Mouse (Mus musculus): ENCODE measurements around the gene Snx11. TPM values are rescaled to one million over a fixed set of nuclear protein-coding genes. Genes with fewer than 3 reads are reported as not detected.

The Snx11 gene
- 3.0 TPM for polyA plus RNA-seq (2014; fragmentation: Illumina TruSeq; extraction: RNeasy Lipid Tissue Mini Kit (QIAGEN cat#74804); ENCODE audit: low read depth, low replicate concordance)

GRCm38 (mm10) chr11:96776968-96777962, at the start of gene Snx11:
TSS of gene Snx11 (minus strand) at chr11:96777559.

GRCm38 (mm10) chr11:96788871-96789795, 11.8 kb upstream of the Snx11 start, which contains the start of gene Cbx1:
TSS of gene Cbx1 (plus strand) at chr11:96789127.

Other genes starting within 250 kb of the Snx11 start
- gene Cbx1, start 11.6 kb upstream of the Snx11 start, polyA plus RNA-seq (2014; fragmentation: Illumina TruSeq; extraction: RNeasy Lipid Tissue Mini Kit (QIAGEN cat#74804); ENCODE audit: low read depth, low replicate concordance): 37.1 TPM
- 25.4 TPM for gene Nfe2l1, start 52.4 kb upstream of the Snx11 start, polyA plus RNA-seq (2014; fragmentation: Illumina TruSeq; extraction: RNeasy Lipid Tissue Mini Kit (QIAGEN cat#74804); ENCODE audit: low read depth, low replicate concordance)
- 15.9 TPM for gene Copz2, start 72.3 kb upstream of the Snx11 start, polyA plus RNA-seq (2014; fragmentation: Illumina TruSeq; extraction: RNeasy Lipid Tissue Mini Kit (QIAGEN cat#74804); ENCODE audit: low read depth, low replicate concordance)
- 31.6 TPM for gene Cdk5rap3, start 138.9 kb upstream of the Snx11 start, polyA plus RNA-seq (2014; fragmentation: Illumina TruSeq; extraction: RNeasy Lipid Tissue Mini Kit (QIAGEN cat#74804); ENCODE audit: low read depth, low replicate concordance)
- 0.58 TPM for gene Prr15l, start 150.5 kb upstream of the Snx11 start, polyA plus RNA-seq (2014; fragmentation: Illumina TruSeq; extraction: RNeasy Lipid Tissue Mini Kit (QIAGEN cat#74804); ENCODE audit: low read depth, low replicate concordance)
- 54.7 TPM for gene Pnpo, start 166.4 kb upstream of the Snx11 start, polyA plus RNA-seq (2014; fragmentation: Illumina TruSeq; extraction: RNeasy Lipid Tissue Mini Kit (QIAGEN cat#74804); ENCODE audit: low read depth, low replicate concordance)
- gene Sp2, start 205.4 kb upstream of the Snx11 start, polyA plus RNA-seq (2014; fragmentation: Illumina TruSeq; extraction: RNeasy Lipid Tissue Mini Kit (QIAGEN cat#74804); ENCODE audit: low read depth, low replicate concordance): 1.2 TPM
- not detected for gene Sp6, start 235.8 kb upstream of the Snx11 start, polyA plus RNA-seq (2014; fragmentation: Illumina TruSeq; extraction: RNeasy Lipid Tissue Mini Kit (QIAGEN cat#74804); ENCODE audit: low read depth, low replicate concordance)